Mouse (Mus musculus): ENCODE measurements around the gene Rassf6. TPM values are rescaled to one million over a fixed set of nuclear protein-coding genes. Genes with fewer than 3 reads are reported as not detected.
A peak's percentile ranks its signal among the peaks of the same experiment; 100 is the strongest.

Gene Rassf6
- polyA plus RNA-seq, 1 experiment = not detected

DNA sequence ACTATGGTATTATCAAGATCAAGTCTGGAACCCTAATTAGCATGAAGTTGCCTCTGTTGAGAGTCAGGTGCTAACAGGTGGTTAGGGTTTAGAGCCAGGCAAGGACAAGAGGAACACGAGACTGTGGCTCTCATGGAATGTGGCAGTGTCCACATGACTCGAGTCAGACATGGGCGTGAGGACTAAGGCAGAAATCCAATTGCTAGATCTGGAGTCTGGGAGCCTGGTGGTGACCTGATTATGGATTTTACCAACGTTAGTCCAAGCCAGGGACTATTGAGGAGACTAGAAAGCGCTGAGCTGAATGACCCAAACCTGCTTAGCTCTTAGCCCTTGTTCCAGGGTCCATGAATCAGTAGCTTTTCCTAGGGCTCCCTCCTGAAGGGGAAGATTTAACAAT lies 72.7 kb downstream of the Rassf6 start:
- WGBS = 87% methylated on average over 5 of the region's 5 CpGs
- TF ChIP-seq POLR2A (IDR thresholded peaks at IDR 0.05; ENCODE audit: insufficient read depth, low read depth, low read length) = no peak
- no peak for TF ChIP-seq CTCF (IDR thresholded peaks at IDR 0.05; ENCODE audit: insufficient read depth, low read depth, low read length)
- Histone ChIP-seq H3K27ac (ENCODE audit: insufficient read depth, low read depth, low read length) (no peak overlapping the region), H3K4me1 (ENCODE audit: control insufficient read depth, insufficient read depth, low read length) (peaks cover 3% of the 10 kb centered on the region; the same call in 1 of the 2 replicates), H3K4me3 (ENCODE audit: insufficient read depth, low read depth, low read length) (no peak overlapping the region)

DNA sequence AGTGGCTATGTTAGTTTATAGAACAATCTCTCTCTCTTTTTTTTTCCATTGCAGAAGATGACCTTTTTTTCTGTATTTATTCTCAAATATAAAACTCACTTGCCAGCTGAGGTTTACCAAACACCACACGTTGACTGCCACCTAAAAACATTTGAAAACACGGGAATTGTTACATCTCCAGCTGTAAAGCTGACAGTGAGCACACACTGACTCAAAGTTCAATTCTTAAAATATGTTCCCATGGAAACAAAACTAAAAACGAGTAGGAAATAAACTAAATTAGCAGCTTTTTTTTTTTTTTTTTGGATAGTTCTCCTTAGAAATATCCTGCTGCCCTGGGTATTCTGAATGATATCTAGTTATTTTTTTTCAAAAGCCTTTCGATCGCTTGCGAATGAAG lies 75.3 kb downstream of the Rassf6 start:
- peak overlapping the region; percentile 33; the same call in 1 of the 2 replicates for H3K27ac ChIP-seq (ENCODE audit: insufficient read depth, low read depth, low read length)
- H3K4me3 ChIP-seq (ENCODE audit: insufficient read depth, low read depth, low read length) = no peak overlapping the region
- H3K4me1 ChIP-seq (ENCODE audit: control insufficient read depth, insufficient read depth, low read length) = peaks cover 3% of the 10 kb centered on the region; the same call in 1 of the 2 replicates
- WGBS = 45% methylated on average over 6 of the region's 6 CpGs
- no peak for TF ChIP-seq POLR2A (IDR thresholded peaks at IDR 0.05; ENCODE audit: insufficient read depth, low read depth, low read length)
- TF ChIP-seq CTCF (IDR thresholded peaks at IDR 0.05; ENCODE audit: insufficient read depth, low read depth, low read length) = no peak

DNA sequence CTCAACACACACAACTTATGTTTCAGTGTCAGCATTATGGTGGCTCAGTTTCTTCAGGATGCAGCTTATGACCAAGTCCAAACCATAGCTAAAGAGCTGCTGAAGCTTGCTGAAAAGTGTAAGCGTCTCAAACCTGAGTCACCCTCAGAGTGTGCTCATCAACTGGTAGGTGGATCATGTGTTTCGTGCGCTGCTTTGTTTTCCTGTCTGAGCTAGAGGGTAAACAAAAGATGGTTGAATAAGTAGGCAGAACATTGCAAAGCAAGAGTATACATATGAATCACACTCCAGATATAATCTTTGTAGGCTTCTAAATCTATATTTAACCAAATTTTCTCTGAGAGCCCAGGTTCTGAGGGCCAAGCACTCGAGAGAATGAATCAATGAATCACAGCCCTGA lies 76.3 kb downstream of the Rassf6 start:
- WGBS = 41% methylated on average over 4 of the region's 4 CpGs
- TF ChIP-seq POLR2A (IDR thresholded peaks at IDR 0.05; ENCODE audit: insufficient read depth, low read depth, low read length) (no peak), CTCF (IDR thresholded peaks at IDR 0.05; ENCODE audit: insufficient read depth, low read depth, low read length) (no peak)
- H3K4me1 ChIP-seq (ENCODE audit: control insufficient read depth, insufficient read depth, low read length) = peaks cover 3% of the 10 kb centered on the region; the same call in 1 of the 2 replicates
- peak overlapping the region; percentile 31; the same call in 1 of the 2 replicates for H3K27ac ChIP-seq (ENCODE audit: insufficient read depth, low read depth, low read length)
- H3K4me3 ChIP-seq (ENCODE audit: insufficient read depth, low read depth, low read length) = no peak overlapping the region

DNA sequence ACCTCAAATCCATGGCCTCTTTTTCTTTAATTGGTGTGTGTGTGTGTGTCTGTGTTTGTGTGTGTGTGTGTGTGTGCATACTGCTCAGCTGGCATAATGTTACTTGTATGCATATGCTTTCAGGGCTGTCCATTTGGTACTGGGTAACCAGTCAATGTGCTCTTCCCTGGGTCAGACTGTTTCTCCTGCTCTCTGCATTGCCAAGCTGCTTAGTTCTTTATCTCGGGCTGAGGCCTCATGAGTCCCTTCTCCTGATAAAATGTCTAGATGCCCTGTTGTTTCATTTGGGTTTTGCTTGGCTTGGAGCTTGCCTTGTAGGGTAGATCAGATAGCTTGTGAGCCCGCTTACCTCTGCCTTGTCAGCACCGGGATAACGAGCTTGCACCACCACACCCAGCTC lies 77.6 kb downstream of the Rassf6 start:
- Histone ChIP-seq H3K4me3 (ENCODE audit: insufficient read depth, low read depth, low read length) (no peak overlapping the region), H3K4me1 (ENCODE audit: control insufficient read depth, insufficient read depth, low read length) (peaks cover 3% of the 10 kb centered on the region; the same call in 1 of the 2 replicates), H3K27ac (ENCODE audit: insufficient read depth, low read depth, low read length) (no peak overlapping the region)
- TF ChIP-seq POLR2A (IDR thresholded peaks at IDR 0.05; ENCODE audit: insufficient read depth, low read depth, low read length) = no peak
- TF ChIP-seq CTCF (IDR thresholded peaks at IDR 0.05; ENCODE audit: insufficient read depth, low read depth, low read length) = no peak
- WGBS = 87% methylated on average over 4 of the region's 4 CpGs

DNA sequence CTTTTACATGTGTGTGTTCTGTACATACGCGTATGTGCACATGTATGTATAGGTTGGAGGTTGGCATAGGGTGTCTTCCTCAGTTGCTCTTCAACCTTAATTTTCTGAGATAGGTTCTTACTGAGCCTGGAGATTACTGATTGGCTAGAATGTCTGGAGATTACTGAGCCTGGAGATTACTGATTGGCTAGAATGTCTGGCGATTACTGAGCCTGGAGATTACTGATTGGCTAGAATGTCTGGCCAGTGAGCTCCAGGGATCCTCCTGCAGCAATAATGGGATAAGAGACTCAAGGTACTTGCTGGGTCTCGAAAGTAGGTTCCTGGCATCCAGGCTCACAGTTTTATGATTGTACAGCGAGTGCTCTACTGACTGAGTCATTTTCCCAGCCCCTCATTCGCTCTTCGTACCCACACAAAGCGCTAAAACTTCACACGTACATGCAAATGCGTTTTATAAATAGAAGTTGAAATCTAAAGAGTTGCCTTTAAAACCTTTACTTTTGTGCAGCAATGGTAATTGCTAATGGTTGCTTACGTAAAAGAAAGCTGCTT lies 78.7 kb downstream of the Rassf6 start:
- TF ChIP-seq CTCF (IDR thresholded peaks at IDR 0.05; ENCODE audit: insufficient read depth, low read depth, low read length) = no peak
- TF ChIP-seq POLR2A (IDR thresholded peaks at IDR 0.05; ENCODE audit: insufficient read depth, low read depth, low read length) = no peak
- H3K4me1 ChIP-seq (ENCODE audit: control insufficient read depth, insufficient read depth, low read length) = peaks cover 3% of the 10 kb centered on the region; the same call in 1 of the 2 replicates
- H3K27ac ChIP-seq (ENCODE audit: insufficient read depth, low read depth, low read length) = peak overlapping the region; percentile 64
- H3K4me3 ChIP-seq (ENCODE audit: insufficient read depth, low read depth, low read length) = no peak overlapping the region
- 55% methylated on average over 11 of the region's 11 CpGs for WGBS

DNA sequence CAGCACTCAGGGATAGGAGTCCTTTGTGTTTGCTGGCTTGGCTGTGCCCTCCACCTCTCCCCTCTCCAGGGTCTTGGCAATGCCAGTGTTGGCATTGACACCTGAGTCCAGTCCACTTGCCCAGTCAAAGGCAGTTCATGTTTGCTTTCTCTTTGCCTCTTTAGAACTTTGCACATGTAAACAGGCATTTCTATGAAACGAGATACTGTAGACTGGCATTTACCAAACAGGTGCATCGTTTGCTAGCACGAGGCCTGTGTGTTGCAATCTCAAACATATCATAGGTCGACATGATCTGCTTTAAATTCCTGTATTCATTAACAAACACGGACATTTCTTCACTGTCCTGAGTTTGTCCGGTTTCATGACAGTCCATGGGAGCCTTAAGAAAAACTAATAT lies 79.7 kb downstream of the Rassf6 start, which contains the start of gene 5830473C10Rik:
TSS of gene 5830473C10Rik (plus strand) at position 365 of the 400 bp plus-strand sequence.
- peak within 1 kb of the TSS; percentile 64; the same call in 1 of the 2 replicates for H3K27ac ChIP-seq (ENCODE audit: insufficient read depth, low read depth, low read length)
- 89% methylated on average over 6 of the region's 6 CpGs for WGBS
- no peak within 1 kb of the TSS for H3K4me3 ChIP-seq (ENCODE audit: insufficient read depth, low read depth, low read length)
- TF ChIP-seq CTCF (IDR thresholded peaks at IDR 0.05; ENCODE audit: insufficient read depth, low read depth, low read length) (no peak), POLR2A (IDR thresholded peaks at IDR 0.05; ENCODE audit: insufficient read depth, low read depth, low read length) (no peak)
- peaks cover 3% of the 10 kb centered on the region; the same call in 1 of the 2 replicates for H3K4me1 ChIP-seq (ENCODE audit: control insufficient read depth, insufficient read depth, low read length)

DNA sequence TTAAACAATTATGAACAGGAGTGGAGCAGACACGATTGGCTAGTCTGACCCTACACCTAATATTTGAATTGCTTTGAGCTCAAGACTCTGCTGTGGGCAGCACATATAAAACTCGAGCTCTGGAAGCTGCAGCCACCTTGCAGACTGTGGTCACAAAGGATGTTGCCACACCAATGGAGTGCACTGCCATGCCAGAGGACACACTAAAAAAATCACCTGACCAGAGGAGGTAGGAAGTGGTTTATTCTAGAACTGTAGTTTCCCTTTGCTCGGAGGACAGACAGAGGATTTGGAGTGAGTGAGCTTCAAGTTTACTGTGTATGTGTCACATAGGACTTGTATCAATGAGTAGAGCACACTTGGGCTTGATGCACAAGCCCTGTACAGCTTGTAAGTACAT lies 84.4 kb downstream of the Rassf6 start:
- H3K4me3 ChIP-seq (ENCODE audit: insufficient read depth, low read depth, low read length) = no peak overlapping the region
- WGBS = 87% methylated on average over 3 of the region's 3 CpGs
- no peaks in the 10 kb centered on the region for H3K4me1 ChIP-seq (ENCODE audit: control insufficient read depth, insufficient read depth, low read length)
- TF ChIP-seq POLR2A (IDR thresholded peaks at IDR 0.05; ENCODE audit: insufficient read depth, low read depth, low read length) (no peak), CTCF (IDR thresholded peaks at IDR 0.05; ENCODE audit: insufficient read depth, low read depth, low read length) (no peak)
- H3K27ac ChIP-seq (ENCODE audit: insufficient read depth, low read depth, low read length) = no peak overlapping the region

Other genes with a start within 250 kb of the Rassf6 start
- not detected in 2 replicates for gene Alb, start 179.8 kb downstream of the Rassf6 start, polyA plus RNA-seq (2012; ENCODE audit: insufficient read depth, insufficient read length, low replicate concordance, missing spikeins)
- not detected in 2 replicates for gene Afp, start 149.9 kb downstream of the Rassf6 start, polyA plus RNA-seq (2012; ENCODE audit: insufficient read depth, insufficient read length, low replicate concordance, missing spikeins)
- not detected in 2 replicates for gene Afm, start 121.7 kb downstream of the Rassf6 start, polyA plus RNA-seq (2012; ENCODE audit: insufficient read depth, insufficient read length, low replicate concordance, missing spikeins)
- gene 5830473C10Rik, start 79.5 kb downstream of the Rassf6 start, polyA plus RNA-seq (2012; ENCODE audit: insufficient read depth, insufficient read length, low replicate concordance, missing spikeins) = not detected in 2 replicates
- not detected in 2 replicates for gene Cxcl5, start 118.7 kb upstream of the Rassf6 start, polyA plus RNA-seq (2012; ENCODE audit: insufficient read depth, insufficient read length, low replicate concordance, missing spikeins)
- gene Ppbp, start 127.9 kb upstream of the Rassf6 start, polyA plus RNA-seq (2012; ENCODE audit: insufficient read depth, insufficient read length, low replicate concordance, missing spikeins) = not detected in 2 replicates
- not detected in 2 replicates for gene Pf4, start 131.8 kb upstream of the Rassf6 start, polyA plus RNA-seq (2012; ENCODE audit: insufficient read depth, insufficient read length, low replicate concordance, missing spikeins)
- not detected in 2 replicates for gene Cxcl3, start 145.4 kb upstream of the Rassf6 start, polyA plus RNA-seq (2012; ENCODE audit: insufficient read depth, insufficient read length, low replicate concordance, missing spikeins)
- gene Cxcl15, start 153.9 kb upstream of the Rassf6 start, polyA plus RNA-seq (2012; ENCODE audit: insufficient read depth, insufficient read length, low replicate concordance, missing spikeins) = not detected in 2 replicates

Data from olfactory bulb, adult 2 months (tissue).